Comparison of ENCODE assay signal across 16 mouse cellular contexts in genomic region chr12:81166092-81166491, GRCm38 (mm10).
DNase-seq lines count a peak whose midpoint lies in the region; ATAC-seq and TF ChIP-seq lines count a peak whose summit lies in the region.
"Had no signal": no experiment of that assay in that cellular context is flagged by ENCODE, and none has a peak within 500 bp of the region (broad histone marks: within the 10 kb centered on the region; RNA-seq: fewer than 3 reads in every experiment).

No protein-coding gene starts in this region.

- no peak overlapping the region for H3K4me3 ChIP-seq in forebrain, postnatal 0 days (ENCODE audit: low read depth, low read length)
- no peak overlapping the region for H3K4me3 ChIP-seq in forebrain, embryonic 16.5 days (replicated peaks; ENCODE audit: low read length)
- no peak overlapping the region for H3K4me3 ChIP-seq in hindbrain, embryonic 14.5 days (replicated peaks; ENCODE audit: low read length)
- H3K4me3 ChIP-seq: heart, embryonic 12.5 days; intestine, embryonic 15.5 days had no signal

- no peak for DNase-seq in forebrain, postnatal 0 days
- DNase-seq in embryo, embryonic 10.5 days (ENCODE audit: low spot score): peak; percentile 85
- DNase-seq in hindbrain, embryonic 14.5 days (ENCODE audit: low spot score): no peak
- peak; percentile 75 for DNase-seq in neural tube, embryonic 10.5 days (ENCODE audit: extremely low spot score, low spot score)
- DNase-seq in right cerebral cortex, postnatal 14 days: no peak
- DNase-seq in spleen, postnatal 4 days (ENCODE audit: low spot score in 2 of 2): no peak
- DNase-seq in layer of hippocampus, adult 9-11 months: no peak
- DNase-seq: B cell, adult 2 months; gastrocnemius, postnatal 14 days; thymus, adult 18-20 months had no signal

- H3K27ac ChIP-seq in forebrain, postnatal 0 days (ENCODE audit: low read depth, low read length): no peak overlapping the region
- H3K27ac ChIP-seq in forebrain, embryonic 16.5 days (ENCODE audit: low read length): no peak overlapping the region
- no peak overlapping the region for H3K27ac ChIP-seq in hindbrain, embryonic 14.5 days
- H3K27ac ChIP-seq: intestine, embryonic 15.5 days had no signal

- H3K27me3 ChIP-seq in forebrain, postnatal 0 days (ENCODE audit: insufficient read depth, low read length): no peaks in the 10 kb centered on the region
- H3K27me3 ChIP-seq in forebrain, embryonic 16.5 days (replicated peaks; ENCODE audit: control insufficient read depth, insufficient read depth, low read length): no peaks in the 10 kb centered on the region
- no peaks in the 10 kb centered on the region for H3K27me3 ChIP-seq in hindbrain, embryonic 14.5 days (ENCODE audit: control insufficient read depth, insufficient read depth, low read length)
- H3K27me3 ChIP-seq: heart, embryonic 12.5 days; intestine, embryonic 15.5 days had no signal

- TF ChIP-seq CTCF in forebrain, postnatal 0 days (IDR thresholded peaks at IDR 0.05; ENCODE audit: low read depth): no peak

- no peaks in the 10 kb centered on the region for H3K9me3 ChIP-seq in forebrain, postnatal 0 days (ENCODE audit: low read length)
- no peaks in the 10 kb centered on the region for H3K9me3 ChIP-seq in forebrain, embryonic 16.5 days (ENCODE audit: control insufficient read depth, low read length)
- H3K9me3 ChIP-seq in hindbrain, embryonic 14.5 days (ENCODE audit: control insufficient read depth, low read length): no peaks in the 10 kb centered on the region
- H3K9me3 ChIP-seq: G1E; heart, embryonic 12.5 days; intestine, embryonic 15.5 days had no signal

- H3K9ac ChIP-seq in forebrain, postnatal 0 days: peak overlapping the region; percentile 18; the same call in 1 of the 2 replicates
- H3K9ac ChIP-seq in forebrain, embryonic 16.5 days (replicated peaks; ENCODE audit: low read depth, low read length): no peak overlapping the region
- H3K9ac ChIP-seq in hindbrain, embryonic 14.5 days: no peak overlapping the region; the same call in 1 of the 2 replicates
- H3K9ac ChIP-seq: heart, embryonic 12.5 days; intestine, embryonic 15.5 days had no signal

- WGBS in forebrain, postnatal 0 days: 27% methylated on average over 10 of the region's 10 CpGs
- WGBS in forebrain, embryonic 16.5 days: 20% methylated on average over 10 of the region's 10 CpGs
- WGBS in hindbrain, embryonic 14.5 days: 14% methylated on average over 10 of the region's 10 CpGs

- ATAC-seq in forebrain, postnatal 0 days: no peak
- no peak for ATAC-seq in forebrain, embryonic 16.5 days
- ATAC-seq in hindbrain, embryonic 14.5 days (ENCODE audit: low FRiP score): no peak
- ATAC-seq: intestine, embryonic 15.5 days; lung, postnatal 0 days had no signal

- H3K36me3 ChIP-seq in forebrain, postnatal 0 days (ENCODE audit: insufficient read depth): no peaks in the 10 kb centered on the region
- H3K36me3 ChIP-seq in forebrain, embryonic 16.5 days (ENCODE audit: control insufficient read depth, insufficient read depth): no peaks in the 10 kb centered on the region
- no peaks in the 10 kb centered on the region for H3K36me3 ChIP-seq in hindbrain, embryonic 14.5 days (replicated peaks; ENCODE audit: control insufficient read depth, insufficient read depth)
- H3K36me3 ChIP-seq: heart, embryonic 12.5 days; intestine, embryonic 15.5 days had no signal

- no peaks in the 10 kb centered on the region for H3K4me1 ChIP-seq in forebrain, postnatal 0 days (ENCODE audit: insufficient read depth)
- no peaks in the 10 kb centered on the region; the same call in 1 of the 2 replicates for H3K4me1 ChIP-seq in forebrain, embryonic 16.5 days (replicated peaks; ENCODE audit: control insufficient read depth, insufficient read depth, low read length)
- H3K4me1 ChIP-seq in hindbrain, embryonic 14.5 days (replicated peaks; ENCODE audit: control insufficient read depth, insufficient read depth, low read length): peaks cover 14% of the 10 kb centered on the region
- H3K4me1 ChIP-seq: heart, embryonic 12.5 days; intestine, embryonic 15.5 days had no signal

- H3K4me2 ChIP-seq in forebrain, postnatal 0 days (ENCODE audit: low read depth): no peak overlapping the region
- no peak overlapping the region for H3K4me2 ChIP-seq in forebrain, embryonic 16.5 days (ENCODE audit: low read length)
- 0 out of 2 replicates have a peak overlapping the region, but pooled peaks have one; percentile 3 for H3K4me2 ChIP-seq in hindbrain, embryonic 14.5 days (replicated peaks)
- H3K4me2 ChIP-seq: heart, embryonic 12.5 days; intestine, embryonic 15.5 days; liver, embryonic 11.5 days had no signal

Comparison
In these comparisons a context has a peak if more than half of its experiments do, and no peak if none do; other contexts are left out.
1. DNase-seq: peak in embryo, embryonic 10.5 days (single experiment) and neural tube, embryonic 10.5 days (single experiment); none in forebrain, postnatal 0 days (single experiment), hindbrain, embryonic 14.5 days (single experiment), right cerebral cortex, postnatal 14 days (single experiment), spleen, postnatal 4 days (0 of 2) and layer of hippocampus, adult 9-11 months (single experiment).